Mouse (Mus musculus) small intestine, adult 2 months (tissue): ENCODE data around the gene Pld3.

ENCODE experiments used
- CTCF ChIP-seq: fragments of 200-500 bp; IDR thresholded peaks from 2 replicates; pipeline ENCODE4 v1.5.1; 2012; ENCODE audit warnings: low read depth, mild to moderate bottlenecking, control low read depth, inconsistent platforms, low read length, moderate library complexity, mixed read lengths; ENCODE audit not compliant: insufficient replicate concordance, insufficient read length; ENCODE audit errors: extremely low read depth
- POLR2A ChIP-seq: fragments of 200-500 bp; IDR thresholded peaks from 2 replicates; pipeline ENCODE4 v1.6.1; 2012; ENCODE audit warnings: low read depth, mild to moderate bottlenecking, control low read depth, inconsistent platforms, low read length, moderate library complexity

DNA sequence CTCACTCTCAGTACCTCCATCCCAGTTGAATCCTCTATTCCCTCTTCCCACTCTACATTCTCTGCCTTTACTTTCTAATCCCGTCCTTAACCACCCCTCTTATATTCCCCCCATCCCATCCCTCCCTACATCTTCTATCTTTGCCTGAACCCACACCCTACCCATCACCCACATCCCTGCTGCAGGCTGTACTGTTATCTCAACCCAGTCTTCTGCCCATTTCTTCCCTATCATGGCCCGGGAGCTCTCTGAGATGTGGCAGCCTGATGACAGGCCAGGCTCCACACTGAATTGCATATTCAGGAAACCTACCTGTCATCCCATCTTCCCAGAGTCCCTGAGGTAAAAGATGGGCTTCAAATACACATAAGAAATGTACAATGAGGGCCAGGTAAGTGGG is 14.2 kb downstream of the Pld3 start:
- TF ChIP-seq CTCF = no peak
- no peak for TF ChIP-seq POLR2A
